Mouse (Mus musculus): ENCODE measurements around the gene Sgpp1.

Sgpp1 gene

DNA sequence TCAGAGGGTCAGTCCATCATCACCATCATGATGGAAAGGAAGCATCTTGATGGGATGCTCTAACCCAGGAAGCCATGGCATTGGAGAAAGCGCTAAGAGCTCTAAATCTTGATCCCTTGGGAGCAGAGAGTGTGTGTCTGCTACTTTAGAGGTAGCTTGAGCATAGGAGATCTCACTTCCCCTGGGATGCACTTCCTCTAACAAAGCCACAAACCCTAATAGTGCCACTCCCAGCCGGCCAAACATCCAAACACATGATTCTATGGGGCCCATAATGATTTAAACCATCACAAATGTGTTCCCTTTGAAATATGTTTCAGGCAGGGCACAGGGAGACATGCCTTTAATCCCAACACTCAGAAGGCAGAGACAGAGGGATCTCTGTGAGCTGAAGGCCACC is 46.5 kb downstream of the Sgpp1 start:
- no peak for DNase-seq (ENCODE audit: low spot score in 2 of 2)

DNA sequence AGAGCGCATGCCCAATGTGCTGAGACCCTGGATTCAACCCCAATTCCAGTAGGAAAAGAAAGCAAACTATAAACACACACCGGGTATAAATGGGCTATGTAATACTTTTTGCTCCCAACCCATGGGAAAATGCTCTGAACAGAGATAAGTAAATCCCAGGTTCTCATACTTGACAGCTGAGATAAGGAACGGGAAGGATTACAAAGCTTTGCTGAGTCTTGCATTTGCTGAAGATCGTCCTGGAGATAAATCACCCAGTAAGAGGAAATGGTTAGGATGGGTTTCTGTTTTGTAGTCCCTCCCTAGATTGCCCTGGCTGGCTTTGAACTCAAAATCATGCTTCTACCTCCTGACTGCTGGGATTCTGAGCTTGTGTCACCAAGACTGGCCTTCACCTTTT is 48.2 kb downstream of the Sgpp1 start:
- peak in 1 of 2 experiments; percentile 13 for DNase-seq (ENCODE audit: low spot score in 2 of 2)

GRCm38 (mm10) chr12:75684026-75684425 is 51.5 kb downstream of the Sgpp1 start:
- peak; percentile 18 to 56 for DNase-seq (ENCODE audit: low spot score in 2 of 2)

DNA sequence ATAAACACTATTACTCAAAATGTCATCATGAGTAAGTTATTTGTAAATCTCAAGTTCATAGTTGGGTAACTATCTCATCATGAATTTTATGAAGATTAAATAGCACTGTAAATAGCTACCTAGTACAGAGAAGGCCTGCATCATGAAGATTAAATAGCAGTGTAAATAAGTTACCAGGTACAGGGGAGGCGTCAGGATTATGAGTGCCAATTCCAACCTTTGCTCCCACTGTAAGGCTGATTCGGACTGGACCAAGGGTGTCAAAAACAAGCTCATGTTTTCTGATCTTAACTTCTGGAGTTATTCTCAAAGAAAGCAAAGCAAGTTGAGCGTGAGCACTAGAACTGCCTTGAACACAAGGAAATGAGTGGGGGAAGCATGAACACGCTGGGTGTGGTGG is 51.9 kb downstream of the Sgpp1 start:
- no peak for DNase-seq (ENCODE audit: low spot score in 2 of 2)

GRCm38 (mm10) chr12:75682842-75683241 is 52.7 kb downstream of the Sgpp1 start:
- DNase-seq (ENCODE audit: low spot score in 2 of 2): no peak

GRCm38 (mm10) chr12:75681101-75681500 is 54.4 kb downstream of the Sgpp1 start:
- no peak for DNase-seq (ENCODE audit: low spot score in 2 of 2)

DNA sequence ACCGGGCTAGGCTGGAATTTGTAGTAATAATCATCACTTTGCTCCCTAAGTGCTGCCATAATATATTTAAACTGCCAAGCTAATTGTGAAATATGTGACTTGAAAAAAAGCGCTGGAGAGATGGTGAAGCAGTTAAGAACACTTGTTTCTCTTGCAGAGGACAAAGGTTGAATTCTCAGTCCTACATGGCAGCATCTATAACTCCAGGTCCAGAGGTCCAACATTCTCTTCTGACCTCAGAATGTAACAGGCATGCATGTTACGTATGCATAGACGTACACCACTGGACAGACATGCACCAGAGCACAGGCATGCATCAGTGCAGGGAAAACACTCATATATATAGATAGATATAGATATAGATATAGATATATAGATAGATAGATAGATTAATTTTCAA is 57.1 kb downstream of the Sgpp1 start:
- DNase-seq (ENCODE audit: low spot score in 2 of 2): no peak

DNA sequence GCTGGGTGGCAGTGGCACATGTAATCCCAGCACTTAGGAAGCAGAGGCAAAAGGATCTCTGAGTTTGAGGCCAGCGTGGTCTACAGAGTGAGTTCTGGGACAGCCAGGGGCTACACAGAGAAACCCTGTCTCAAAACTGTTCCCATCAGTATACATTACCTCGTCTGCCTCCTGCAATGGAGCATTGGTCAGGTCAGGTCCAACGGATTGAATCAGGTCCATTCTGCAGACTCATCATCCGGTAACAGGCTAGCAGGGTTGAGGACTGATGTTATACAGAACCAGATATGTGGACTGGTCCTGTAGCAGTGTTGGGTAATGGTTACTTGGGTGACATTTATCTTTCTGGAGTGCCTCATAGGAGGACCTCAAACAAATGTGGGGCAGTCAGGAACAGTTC is 62.9 kb downstream of the Sgpp1 start:
- no peak for DNase-seq (ENCODE audit: low spot score in 2 of 2)

- no peak for DNase-seq (ENCODE audit: low spot score in 2 of 2)
These were observed 63.7 kb downstream of the Sgpp1 start for GRCm38 (mm10) chr12:75671759-75672315.

- no peak for DNase-seq (ENCODE audit: low spot score in 2 of 2)
These were observed 64.9 kb downstream of the Sgpp1 start for GRCm38 (mm10) chr12:75670611-75671010.

- peak; percentile 99 to 100 for DNase-seq (ENCODE audit: low spot score in 2 of 2)
These were observed 66.0 kb downstream of the Sgpp1 start, which contains the start of gene Wdr89 for GRCm38 (mm10) chr12:75669258-75670106. Gene Wdr89, minus strand, starts transcription at chr12:75669537.

- no peak for DNase-seq (ENCODE audit: low spot score in 2 of 2)
These were observed 66.6 kb downstream of the Sgpp1 start for GRCm38 (mm10) chr12:75668916-75669257.

DNA sequence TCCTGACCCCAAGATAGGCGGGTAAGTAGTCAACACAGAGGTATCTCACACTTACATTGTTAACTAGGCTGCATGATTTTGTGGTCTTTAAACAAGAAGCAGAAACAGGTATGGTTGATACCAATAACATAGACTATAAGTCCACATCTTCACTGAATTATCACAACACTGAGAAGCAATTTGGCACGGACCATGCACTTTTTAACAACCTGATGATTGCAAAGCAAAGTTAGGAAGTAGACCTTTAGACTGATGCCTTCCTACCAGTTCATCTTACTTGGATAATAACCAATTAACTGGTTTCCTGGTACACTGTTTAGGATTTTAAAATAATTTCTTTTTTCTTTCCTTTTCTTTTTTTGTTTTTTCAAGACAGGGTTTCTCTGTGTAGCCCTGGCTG is 67.3 kb downstream of the Sgpp1 start:
- DNase-seq (ENCODE audit: low spot score in 2 of 2): no peak

GRCm38 (mm10) chr12:75666939-75667338 is 68.6 kb downstream of the Sgpp1 start:
- DNase-seq (ENCODE audit: low spot score in 2 of 2): no peak

- no peak for DNase-seq (ENCODE audit: low spot score in 2 of 2)
These were observed 71.1 kb downstream of the Sgpp1 start for GRCm38 (mm10) chr12:75664516-75664810.
